Mouse (Mus musculus) testis, adult 2 months (tissue): ENCODE results near the gene Gp9.

ENCODE experiments used
- CTCF ChIP-seq: fragments of 200-500 bp; IDR thresholded peaks from 2 replicates; pipeline ENCODE4 v1.5.1; 2012; ENCODE audit warnings: low read depth, mild to moderate bottlenecking, inconsistent platforms, low read length, moderate library complexity; ENCODE audit not compliant: control insufficient read depth, insufficient read depth, insufficient replicate concordance
- POLR2A ChIP-seq: fragments of 200-500 bp; IDR thresholded peaks from 2 replicates; pipeline ENCODE4 v1.6.1; 2012; ENCODE audit warnings: low read depth, mild to moderate bottlenecking, inconsistent platforms, low read length, moderate library complexity; ENCODE audit not compliant: control insufficient read depth

GRCm38 (mm10) chr6:87795385-87796150, 17.7 kb downstream of the Gp9 start:
- TF ChIP-seq POLR2A (no peak), CTCF (no peak)
